Mouse (Mus musculus) macrophage (primary cell): ENCODE results near the gene Unkl. TPM values are rescaled to one million over a fixed set of nuclear protein-coding genes. Genes with fewer than 3 reads are reported as not detected.
A peak's percentile ranks its signal among the peaks of the same experiment; 100 is the strongest.
"Not testable (repeated sequence)": the region's sequence is repeated elsewhere in the genome, so short reads cannot be mapped to it uniquely, and the experiment has no call there.

Source experiments
- H3K27ac ChIP-seq: fragments of 350-480 bp; formaldehyde crosslinking; 2 replicates; pipeline ENCODE4 v1.9.0; 2021
- H3K36me3 ChIP-seq: fragments of 350-480 bp; formaldehyde crosslinking; 2 replicates; pipeline ENCODE4 v1.9.0; 2021; ENCODE audit errors: inconsistent target
- H3K4me3 ChIP-seq: fragments of 350-480 bp; formaldehyde crosslinking; 2 replicates; pipeline ENCODE4 v1.9.0; 2021; ENCODE audit errors: inconsistent target
- H3K79me2 ChIP-seq: fragments of 350-480 bp; formaldehyde crosslinking; 2 replicates; pipeline ENCODE4 v1.9.0; 2021; ENCODE audit errors: inconsistent target
- WGBS: methylation state at CpG from one replicate; pipeline ENCODE4 v1.1.7; 2026; ENCODE audit warnings: inconsistent platforms; ENCODE audit not compliant: missing documents; 5-methylcytosine and 5-hydroxymethylcytosine counted together
- polyA plus RNA-seq: library from polyadenylated mRNA; stranded (reverse); fragments of 250-400 nt; gene quantifications from 3 replicates; pipeline ENCODE4 v1.2.4, GENCODE M21; 2018; ENCODE audit warnings: inconsistent platforms

Unkl gene
- polyA plus RNA-seq, 1 experiment from 2014 or later, result 3.0 TPM

GRCm38 (mm10) chr17:25189091-25189490 is 894 bp downstream of the Unkl start:
- peaks cover 58% of the 10 kb centered on the region for H3K79me2 ChIP-seq
- WGBS, result 13% methylated on average over 11 of the region's 16 CpGs
- no peak overlapping the region for H3K27ac ChIP-seq
- peak overlapping the region; percentile 52 for H3K4me3 ChIP-seq
- peaks cover 5% of the 10 kb centered on the region; the same call in 1 of the 2 replicates for H3K36me3 ChIP-seq

- Histone ChIP-seq H3K27ac (no peak overlapping the region), H3K4me3 (no peak overlapping the region), H3K36me3 (peaks cover 61% of the 10 kb centered on the region), H3K79me2 (peaks cover 2% of the 10 kb centered on the region; the same call in 1 of the 2 replicates)
- 96% methylated on average over 4 of the region's 4 CpGs for WGBS
Measured at GRCm38 (mm10) chr17:25202401-25202800, 14.2 kb downstream of the Unkl start.

GRCm38 (mm10) chr17:25210006-25210405 is 21.8 kb downstream of the Unkl start:
- peaks cover 81% of the 10 kb centered on the region for H3K36me3 ChIP-seq
- H3K79me2 ChIP-seq, result no peaks in the 10 kb centered on the region
- 98% methylated on average over 4 of the region's 4 CpGs for WGBS
- no peak overlapping the region for H3K27ac ChIP-seq
- no peak overlapping the region for H3K4me3 ChIP-seq

- H3K4me3 ChIP-seq, result no peak overlapping the region
- 72% methylated on average over 15 of the region's 15 CpGs for WGBS
- no peak overlapping the region for H3K27ac ChIP-seq
- peaks cover 81% of the 10 kb centered on the region for H3K36me3 ChIP-seq
- no peaks in the 10 kb centered on the region for H3K79me2 ChIP-seq
Measured at GRCm38 (mm10) chr17:25210680-25211466, 22.7 kb downstream of the Unkl start.

GRCm38 (mm10) chr17:25211705-25212104 is 23.5 kb downstream of the Unkl start:
- Histone ChIP-seq H3K36me3 (peaks cover 82% of the 10 kb centered on the region), H3K79me2 (no peaks in the 10 kb centered on the region)

GRCm38 (mm10) chr17:25215431-25215830 is 27.2 kb downstream of the Unkl start:
- WGBS, result 92% methylated on average over 1 of the region's 3 CpGs
- Histone ChIP-seq H3K4me3 (no peak overlapping the region), H3K79me2 (no peaks in the 10 kb centered on the region), H3K36me3 (peaks cover 60% of the 10 kb centered on the region), H3K27ac (no peak overlapping the region)

More at GRCm38 (mm10) chr17:25211705-25212104, 23.5 kb downstream of the Unkl start:
- Histone ChIP-seq H3K27ac (no peak overlapping the region), H3K4me3 (no peak overlapping the region)
- WGBS, result 87% methylated on average over 4 of the region's 4 CpGs

GRCm38 (mm10) chr17:25218967-25219366 is 30.8 kb downstream of the Unkl start:
- peaks cover 32% of the 10 kb centered on the region for H3K36me3 ChIP-seq
- H3K79me2 ChIP-seq, result no peaks in the 10 kb centered on the region
- 95% methylated on average over 9 of the region's 9 CpGs for WGBS
- H3K27ac ChIP-seq, result no peak overlapping the region
- no peak overlapping the region for H3K4me3 ChIP-seq

GRCm38 (mm10) chr17:25219492-25220295 is 31.5 kb downstream of the Unkl start:
- H3K36me3 ChIP-seq, result peaks cover 25% of the 10 kb centered on the region
- no peak overlapping the region for H3K4me3 ChIP-seq
- WGBS, result 85% methylated on average over 15 of the region's 15 CpGs
- no peak overlapping the region for H3K27ac ChIP-seq
- no peaks in the 10 kb centered on the region for H3K79me2 ChIP-seq

- Histone ChIP-seq H3K4me3 (no peak overlapping the region), H3K79me2 (no peaks in the 10 kb centered on the region), H3K36me3 (peaks cover 14% of the 10 kb centered on the region), H3K27ac (no peak overlapping the region)
- 92% methylated on average over 1 of the region's 1 CpGs for WGBS
Measured at GRCm38 (mm10) chr17:25220746-25221145, 32.5 kb downstream of the Unkl start.

- 14% methylated on average over 15 of the region's 30 CpGs for WGBS
- Histone ChIP-seq H3K27ac (no peak overlapping the region), H3K36me3 (peaks cover 11% of the 10 kb centered on the region; the same call in 1 of the 2 replicates), H3K4me3 (peak overlapping the region; percentile 22; the same call in 1 of the 2 replicates), H3K79me2 (no peaks in the 10 kb centered on the region)
Measured at GRCm38 (mm10) chr17:25221821-25222503, 33.8 kb downstream of the Unkl start.

GRCm38 (mm10) chr17:25222504-25222940 is 34.3 kb downstream of the Unkl start:
- WGBS, result 11% methylated on average over 13 of the region's 28 CpGs
- H3K79me2 ChIP-seq, H3K27ac ChIP-seq, H3K4me3 ChIP-seq: not testable (repeated sequence)
- peaks cover 11% of the 10 kb centered on the region; the same call in 1 of the 2 replicates for H3K36me3 ChIP-seq

GRCm38 (mm10) chr17:25222951-25223601 is 34.9 kb downstream of the Unkl start:
- Histone ChIP-seq H3K4me3 (no peak overlapping the region), H3K79me2 (no peaks in the 10 kb centered on the region), H3K36me3 (peaks cover 11% of the 10 kb centered on the region; the same call in 1 of the 2 replicates), H3K27ac (no peak overlapping the region)
- WGBS, result 20% methylated on average over 6 of the region's 6 CpGs

GRCm38 (mm10) chr17:25224586-25225222 is 36.5 kb downstream of the Unkl start:
- 69% methylated on average over 7 of the region's 7 CpGs for WGBS
- Histone ChIP-seq H3K36me3 (peaks cover 5% of the 10 kb centered on the region; the same call in 1 of the 2 replicates), H3K79me2 (no peaks in the 10 kb centered on the region), H3K4me3 (no peak overlapping the region), H3K27ac (no peak overlapping the region)
